Mouse (Mus musculus) liver, adult 2 months (tissue): ENCODE results near the gene Iqcb1.

ENCODE experiments used
- CTCF ChIP-seq: fragments of 200-500 bp; IDR thresholded peaks from 2 replicates; pipeline ENCODE4 v1.5.1; 2011; ENCODE audit warnings: low read depth, low read length, control low read depth
- POLR2A ChIP-seq: fragments of 200-500 bp; IDR thresholded peaks from 2 replicates; pipeline ENCODE4 v1.6.1; 2011; ENCODE audit warnings: low read length, control low read depth; ENCODE audit not compliant: insufficient read depth; ENCODE audit errors: extremely low read depth

DNA sequence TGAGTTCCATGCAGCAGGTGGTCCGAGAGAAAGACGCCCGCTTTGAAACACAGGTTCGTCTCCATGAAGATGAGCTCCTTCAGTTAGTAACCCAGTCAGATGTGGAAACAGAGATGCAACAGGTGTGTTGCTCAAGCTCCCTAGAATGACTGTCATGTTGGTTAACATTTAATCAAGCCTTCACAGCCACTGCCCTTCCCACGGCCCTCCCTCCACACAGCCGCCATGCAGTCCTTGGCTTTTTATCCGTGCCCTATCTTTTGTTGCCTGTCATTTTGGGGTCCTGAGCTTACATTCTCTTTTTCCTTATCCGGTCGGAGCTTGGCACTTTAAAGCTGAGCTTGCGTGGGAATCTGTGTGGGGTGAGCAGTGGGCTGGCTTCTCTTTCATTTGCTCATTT lies 65.1 kb downstream of the Iqcb1 start:
- TF ChIP-seq CTCF (no peak), POLR2A (no peak)
